Mouse (Mus musculus): ENCODE measurements around the gene Ccdc51.

Ccdc51 gene

GRCm38 (mm10) chr9:109082124-109082800, at the start of gene Ccdc51, which contains the start of gene Tma7:
TSS of gene Ccdc51 (plus strand) at chr9:109082493.
TSS of gene Tma7 (minus strand) at chr9:109082587.
- DNase-seq, result peak; percentile 79 to 86

DNA sequence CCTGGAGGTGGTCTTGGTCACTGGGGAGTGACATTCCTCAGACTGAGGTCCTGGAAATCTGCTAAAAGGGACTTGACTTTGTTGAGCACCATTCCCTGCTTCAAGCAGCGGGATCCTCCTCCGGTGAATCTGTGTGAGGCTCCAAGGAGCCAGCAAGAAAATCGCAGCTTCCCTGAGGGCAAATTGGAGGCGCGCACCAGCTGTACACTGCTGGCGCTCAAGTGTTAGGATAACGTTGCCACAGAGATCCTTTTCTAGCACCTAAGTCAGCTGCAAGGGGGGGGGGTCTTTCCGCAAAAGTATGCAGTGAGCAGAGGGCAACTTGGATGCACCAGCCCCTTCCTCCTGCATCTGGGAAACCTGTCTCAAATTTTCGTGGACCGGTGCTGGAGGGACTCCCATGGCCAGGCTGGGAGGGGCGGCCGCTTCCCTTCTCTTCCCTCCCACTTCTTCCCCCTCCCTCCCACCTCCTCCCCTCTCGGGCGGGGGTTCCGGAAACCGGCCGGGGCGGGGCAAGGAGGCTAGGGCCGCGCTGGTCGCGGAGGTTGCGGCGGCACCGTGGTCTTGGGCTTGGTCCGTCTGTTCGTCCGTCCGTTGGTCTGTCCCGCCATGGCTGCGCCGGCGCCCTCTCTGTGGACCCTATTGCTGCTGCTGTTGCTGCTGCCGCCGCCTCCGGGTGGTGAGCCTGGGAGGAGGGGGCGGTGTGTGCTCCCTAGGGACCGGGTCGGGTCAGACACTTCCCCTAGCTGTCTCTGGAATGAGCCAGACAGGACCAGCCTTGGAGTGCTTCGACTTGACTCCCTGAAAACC, 44.0 kb upstream of the Ccdc51 start, which contains the start of gene Shisa5:
Gene Shisa5, plus strand, starts transcription at position 480 of the 810 bp plus-strand sequence.
- DNase-seq, result peak; percentile 82 to 83

DNA sequence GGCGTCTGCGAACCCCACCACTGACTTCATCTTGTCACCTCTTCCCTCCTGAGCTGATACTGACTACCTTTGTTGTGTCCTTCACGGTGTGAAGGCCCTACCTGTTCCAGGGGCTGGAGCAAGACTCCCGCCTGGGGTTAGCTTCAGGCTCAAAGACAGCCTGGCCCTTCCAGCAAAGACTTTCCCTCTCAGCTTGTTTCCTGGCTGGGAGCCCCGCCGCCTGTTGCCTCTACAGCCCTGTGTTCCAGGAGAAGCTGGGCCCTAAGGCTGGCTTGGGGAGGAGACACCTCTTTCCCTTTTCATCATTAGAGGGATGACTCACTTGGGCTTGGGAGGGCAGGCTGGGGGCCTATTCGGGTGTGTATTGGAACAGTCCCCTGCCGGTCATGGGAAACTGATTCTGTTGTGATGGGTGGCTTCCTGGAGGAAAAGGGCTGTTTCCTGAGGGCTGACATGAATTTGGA, 43.4 kb upstream of the Ccdc51 start:
- no peak for DNase-seq

GRCm38 (mm10) chr9:109039681-109040080, 42.6 kb upstream of the Ccdc51 start:
- DNase-seq, result no peak

- no peak for DNase-seq
These were observed 42.1 kb upstream of the Ccdc51 start for GRCm38 (mm10) chr9:109040216-109040615.

DNA sequence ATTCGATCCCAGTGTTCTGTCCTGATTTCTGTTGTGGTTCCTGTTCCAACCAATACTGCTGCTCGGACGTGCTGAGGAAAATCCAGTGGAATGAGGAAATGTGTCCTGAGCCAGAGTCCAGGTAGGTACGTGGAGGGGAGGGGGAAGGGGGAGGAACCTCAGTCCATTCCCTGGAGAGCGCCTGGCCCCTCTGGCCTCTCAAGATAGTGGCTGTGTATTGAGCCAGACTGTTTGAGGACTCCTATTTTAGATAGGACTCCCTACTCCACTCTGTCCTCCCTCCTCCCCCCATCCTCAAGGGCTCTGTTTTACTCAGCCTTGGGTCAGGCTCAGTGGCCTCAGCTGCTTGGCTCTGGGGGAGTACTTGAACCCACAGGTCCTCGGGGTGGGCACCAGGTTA, 41.4 kb upstream of the Ccdc51 start:
- DNase-seq, result no peak

DNA sequence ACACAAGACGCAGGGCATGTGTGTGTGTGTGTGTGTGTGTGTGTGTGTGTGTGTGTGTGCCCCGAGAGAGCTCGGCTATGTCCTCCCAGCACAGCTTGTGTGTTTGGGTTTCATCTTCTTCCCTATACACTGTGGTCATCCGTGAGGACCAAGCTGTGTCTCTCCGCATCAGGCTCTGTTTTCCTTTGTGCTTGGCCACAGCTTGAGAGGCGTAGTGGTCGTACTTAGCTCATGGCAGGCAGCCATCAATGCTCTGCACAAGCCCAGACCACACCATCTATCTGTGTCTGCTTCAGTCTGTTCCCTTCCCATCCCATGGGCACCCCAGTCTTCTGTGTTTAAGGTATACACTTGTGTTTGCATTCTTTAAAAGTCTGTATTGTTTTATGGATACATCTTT, 40.9 kb upstream of the Ccdc51 start:
- DNase-seq, result no peak

GRCm38 (mm10) chr9:109046306-109046705, 36.0 kb upstream of the Ccdc51 start:
- peak; percentile 82 for DNase-seq

- DNase-seq, result no peak
These were observed 33.0 kb upstream of the Ccdc51 start for GRCm38 (mm10) chr9:109049316-109049715.

DNA sequence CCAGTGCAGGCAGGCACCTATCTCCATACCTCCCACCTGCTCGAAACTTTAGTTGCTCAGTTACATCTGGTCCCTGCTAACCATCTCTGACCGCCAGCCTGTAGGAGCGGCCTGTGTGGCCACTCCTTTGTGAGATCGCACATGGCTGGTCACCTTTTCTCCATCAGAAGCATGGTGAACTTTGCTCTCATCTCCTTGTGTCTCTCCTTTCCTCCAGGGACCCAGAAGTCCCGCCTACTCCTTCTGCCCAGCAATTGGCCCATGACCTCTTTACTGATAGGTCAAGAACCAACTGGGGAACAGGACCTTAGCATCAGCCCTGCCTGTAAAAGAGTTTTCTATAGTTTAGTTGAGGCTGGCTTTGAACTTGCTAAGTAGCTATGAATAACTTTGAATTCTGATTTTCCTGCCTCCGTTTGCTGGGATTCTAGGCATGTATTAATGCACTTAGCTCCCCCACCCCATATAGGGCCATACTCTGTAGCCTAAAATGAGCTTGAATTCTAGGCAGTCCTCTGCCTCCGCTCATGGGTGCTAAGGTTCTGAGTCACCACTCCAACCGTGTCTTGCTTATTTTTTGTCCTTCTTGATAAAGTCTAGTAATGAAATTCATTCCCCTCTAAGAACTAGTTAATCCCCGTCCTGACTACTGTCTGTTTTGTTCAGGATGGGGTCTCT, 32.2 kb upstream of the Ccdc51 start:
- peak in 1 of 2 experiments; percentile 29 for DNase-seq

DNA sequence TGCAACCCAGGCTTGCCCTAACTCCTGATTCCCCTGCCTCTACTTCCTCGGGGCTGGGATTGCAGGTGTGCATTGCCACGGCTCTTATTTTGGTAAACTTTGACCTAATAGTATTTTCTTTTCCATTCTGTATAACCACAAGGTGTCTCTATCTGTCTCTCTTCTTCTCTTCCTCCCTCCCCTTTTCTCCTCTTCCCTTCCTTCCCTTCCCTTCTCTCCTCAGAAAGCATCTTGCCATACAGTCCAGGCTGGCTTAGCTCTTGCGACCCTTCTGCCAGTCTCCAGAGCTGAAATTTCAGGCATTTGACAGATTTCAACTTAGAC, 31.7 kb upstream of the Ccdc51 start:
- DNase-seq, result no peak

- DNase-seq, result peak; percentile 47 to 54
These were observed 31.2 kb upstream of the Ccdc51 start for GRCm38 (mm10) chr9:109051011-109051501.

- DNase-seq, result no peak
These were observed 30.4 kb upstream of the Ccdc51 start for GRCm38 (mm10) chr9:109051651-109052489.

- peak in 1 of 2 experiments; percentile 42 for DNase-seq
These were observed 29.6 kb upstream of the Ccdc51 start for GRCm38 (mm10) chr9:109052490-109053260.

- DNase-seq, result no peak
These were observed 28.9 kb upstream of the Ccdc51 start for GRCm38 (mm10) chr9:109053366-109053765.

DNA sequence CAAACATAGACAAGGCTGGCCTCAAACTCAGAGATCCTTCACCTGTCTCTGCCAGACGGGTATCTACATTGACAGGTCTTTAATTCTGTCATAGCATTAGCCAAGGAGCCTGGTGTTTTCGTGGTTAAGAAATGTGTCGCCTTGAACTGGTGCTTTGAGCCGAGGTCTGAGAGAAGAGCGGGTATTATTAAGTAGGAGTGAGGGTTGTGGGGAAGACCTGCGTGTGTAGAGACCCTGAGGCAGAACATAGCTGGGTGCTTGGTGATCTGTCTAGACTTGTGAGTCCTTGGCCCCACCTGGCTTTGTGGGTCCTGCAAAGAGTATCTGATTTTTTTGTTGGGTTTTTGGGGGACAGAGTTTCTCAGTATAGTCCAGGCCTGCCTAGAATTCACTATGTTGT, 28.4 kb upstream of the Ccdc51 start:
- DNase-seq, result no peak

DNA sequence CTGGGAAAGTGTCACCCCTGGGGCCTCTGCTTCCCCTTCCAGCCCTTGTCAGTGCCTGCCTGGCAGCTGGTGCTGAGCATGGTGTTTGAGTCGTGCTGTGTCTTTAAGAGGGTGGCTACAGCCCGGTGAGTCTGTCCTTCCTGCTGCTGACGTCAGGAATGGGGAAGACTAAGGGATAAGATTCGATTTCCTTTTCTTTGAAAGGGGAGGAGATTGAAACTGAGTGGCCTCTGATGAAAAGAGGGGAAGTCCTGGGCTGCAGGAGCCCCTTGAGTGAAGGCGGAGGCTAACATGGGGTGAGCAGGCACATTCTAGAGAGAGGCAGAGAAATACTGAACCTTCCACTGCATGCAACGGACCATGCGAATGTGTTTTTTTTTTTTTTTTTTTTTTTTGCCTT, 27.6 kb upstream of the Ccdc51 start:
- DNase-seq, result peak; percentile 56 to 64

DNA sequence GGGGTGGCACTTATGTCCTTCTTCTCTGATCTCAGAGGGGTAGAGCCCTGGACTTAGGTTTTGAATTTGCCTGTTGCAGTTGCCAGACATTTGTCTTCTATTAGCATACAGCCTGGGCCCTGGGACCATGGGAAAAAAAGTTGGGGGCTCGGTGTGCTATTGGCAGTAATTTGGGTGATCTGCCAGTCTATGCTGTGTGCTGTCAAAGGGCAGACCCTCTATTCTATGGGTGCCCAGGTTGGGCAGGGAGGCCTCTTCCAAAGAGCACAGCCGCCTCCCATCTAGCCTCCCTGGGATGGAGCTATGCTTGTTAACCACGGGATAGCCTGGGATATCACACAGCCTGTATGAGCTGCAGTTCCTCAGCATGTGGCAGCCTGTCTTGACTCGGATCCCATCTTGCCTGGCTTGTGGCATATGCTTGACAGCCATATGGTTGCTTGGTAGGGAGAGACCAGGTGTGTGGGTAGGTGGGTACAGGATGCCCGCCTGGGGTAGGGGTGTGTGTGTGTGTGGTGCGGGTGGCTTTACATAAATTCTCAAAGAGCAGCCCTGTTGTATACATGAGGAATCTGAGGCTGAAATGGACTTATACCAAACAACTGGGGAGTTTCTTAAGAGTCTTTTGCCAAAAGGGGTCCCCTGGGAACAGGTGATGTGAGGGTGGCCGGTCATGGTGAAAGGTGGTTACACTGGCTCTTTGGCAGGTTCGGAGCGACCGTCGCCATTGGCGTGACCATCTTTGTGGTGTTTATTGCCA, 26.8 kb upstream of the Ccdc51 start:
- DNase-seq, result no peak

GRCm38 (mm10) chr9:109056081-109056690, 26.1 kb upstream of the Ccdc51 start:
- no peak for DNase-seq

- no peak for DNase-seq
These were observed 25.4 kb upstream of the Ccdc51 start for GRCm38 (mm10) chr9:109056916-109057315.

All from thymus, postnatal 36 days (tissue).